Mouse (Mus musculus) Patski (cell line): ENCODE measurements at regions not wholly inside any gene's neighbourhood (a gene's known extent, or its start where the extent isn't known, plus 50 kb on each side); places are given as distances from the start of the nearest gene placed in this dataset.

Experiments
- ATAC-seq: fragments of 100-300 bp; one replicate; pipeline ENCODE4 v1.8.0; 2021
- CTCF ChIA-PET: fragments of 350-600 bp; sonication (Branson Sonifier 250); formaldehyde crosslinking; loops from one replicate; lab custom pipeline; 2022; ENCODE audit warnings: inconsistent platforms; lab: Charles Lee
- POLR2A ChIA-PET: fragments of 350-600 bp; sonication (Branson Sonifier 250); formaldehyde crosslinking; loops from one replicate; lab custom pipeline; 2022; ENCODE audit warnings: antibody characterized with exemption, inconsistent platforms; lab: Charles Lee
- DNase-seq: peaks from one replicate; pipeline ENCODE4 v3.0.0-alpha.2; 2011; ENCODE audit warnings: low read depth, low spot score
- H3K27me3 ChIP-seq: fragments of 371-371 bp; one replicate; pipeline ENCODE4 v1.5.1; 2021
- CTCF ChIP-seq: fragments of 100-300 bp; IDR thresholded peaks from one replicate; pipeline ENCODE4 v1.5.1; 2021
- in situ Hi-C: fragments of 300-500 bp; cut with MboI; formaldehyde crosslinking; loops from 3 replicates; pipeline ENCODE4 v1.11.1; 2018; ENCODE audit warnings: low pct_unique_long_range_greater_than_20kb, mixed read lengths

- no peaks in the 10 kb centered on the region for H3K27me3 ChIP-seq
- in situ Hi-C loops = no loop called here
- CTCF ChIA-PET = interaction anchor here (1.0 kb wide), 1 partner anchor 12 kb away, joined by 4 read pairs; no protein-coding TSS in a partner anchor
- POLR2A ChIA-PET = no interaction called here
- DNase-seq (no peak), ATAC-seq (no peak)
- no peak for TF ChIP-seq CTCF
Measured at GRCm38 (mm10) chr5:6517337-6517736, 768.2 kb upstream of the Steap1 start.

DNA sequence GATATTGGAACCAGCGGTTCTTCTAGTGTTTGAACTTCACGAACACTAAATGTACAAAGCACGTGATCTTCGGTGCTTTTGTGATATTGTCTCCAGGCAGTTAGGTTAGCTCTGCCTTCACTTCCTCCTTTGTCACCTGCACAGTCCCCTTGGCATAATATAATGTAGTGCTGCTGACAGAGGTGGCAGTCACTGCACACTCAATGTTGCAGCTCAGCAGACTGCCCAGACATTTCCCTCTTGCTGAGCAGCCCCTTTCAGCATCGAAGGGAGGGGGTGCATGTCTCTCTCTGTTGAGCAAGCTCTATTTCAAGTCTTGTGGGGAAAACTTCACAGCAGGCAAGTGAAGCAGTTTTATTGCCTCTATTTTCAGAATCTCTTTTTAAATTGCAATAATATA lies 731.7 kb upstream of the Steap1 start:
- POLR2A ChIA-PET = no interaction called here
- DNase-seq (no peak), ATAC-seq (no peak)
- CTCF ChIA-PET = no interaction called here
- in situ Hi-C loops = no loop called here
- TF ChIP-seq CTCF = no peak
- no peaks in the 10 kb centered on the region for H3K27me3 ChIP-seq
